Mouse (Mus musculus) neutrophil, adult 65 days (primary cell): ENCODE results near the gene 1700029F12Rik. TPM values are rescaled to one million over a fixed set of nuclear protein-coding genes. Genes with fewer than 3 reads are reported as not detected.

ENCODE experiments used
- total RNA-seq: library from RNA; stranded (reverse); gene quantifications from 2 replicates; pipeline ENCODE4 v1.2.4, GENCODE M21; 2023

1700029F12Rik gene
- not detected in 2 replicates for total RNA-seq

GRCm38 (mm10) chr13:97034262-97034661 lies at the start of gene 1700029F12Rik:
Gene 1700029F12Rik (minus strand): TSS chr13:97034362.

GRCm38 (mm10) chr13:97066649-97067550 lies 32.7 kb upstream of the 1700029F12Rik start, which contains the start of gene Fam169a:
Gene Fam169a (plus strand): TSS chr13:97067286.

Other genes starting within 250 kb of the 1700029F12Rik start
- not detected in 2 replicates for gene Gcnt4, start 109.7 kb downstream of the 1700029F12Rik start, total RNA-seq
- not detected in 2 replicates for gene Fam169a, start 32.9 kb upstream of the 1700029F12Rik start, total RNA-seq
- gene Gm6169, start 64.9 kb upstream of the 1700029F12Rik start, total RNA-seq = 3.6 TPM in 1 of 2 replicates, not detected in the other
- gene Gfm2, start 103.6 kb upstream of the 1700029F12Rik start, total RNA-seq = 8.8 and 10.9 TPM in 2 replicates
- gene Nsa2, start 103.6 kb upstream of the 1700029F12Rik start, total RNA-seq = 36.5 and 41.5 TPM in 2 replicates
- 38.9 and 46.9 TPM in 2 replicates for gene Hexb, start 164.0 kb upstream of the 1700029F12Rik start, total RNA-seq
- 1.5 and 1.6 TPM in 2 replicates for gene Enc1, start 206.7 kb upstream of the 1700029F12Rik start, total RNA-seq